Mouse (Mus musculus): ENCODE data around the gene Rpl36. TPM values are rescaled to one million over a fixed set of nuclear protein-coding genes. Genes with fewer than 3 reads are reported as not detected.
"Not testable (repeated sequence)": the region's sequence is repeated elsewhere in the genome, so short reads cannot be mapped to it uniquely, and the experiment has no call there.

Gene Rpl36
- polyA plus RNA-seq, 2 experiments from 2014 or later: 4,432 to 4,869 TPM

- peak; percentile 84 for ATAC-seq
Measured at GRCm38 (mm10) chr17:56609452-56610171, 3.6 kb upstream of the Rpl36 start, which contains the start of gene 2410015M20Rik. TSS of gene 2410015M20Rik (minus strand) at chr17:56609771.

- ATAC-seq: no peak
Measured at GRCm38 (mm10) chr17:56611323-56611722, 1.9 kb upstream of the Rpl36 start.

- no peak for ATAC-seq
Measured at GRCm38 (mm10) chr17:56611861-56612564, 1.2 kb upstream of the Rpl36 start.

- ATAC-seq: not testable (repeated sequence)
Measured at GRCm38 (mm10) chr17:56612565-56612939, 664 bp upstream of the Rpl36 start.

- not testable (repeated sequence) for ATAC-seq
Measured at GRCm38 (mm10) chr17:56613893-56614292, 677 bp downstream of the Rpl36 start.

- ATAC-seq: no peak
Measured at GRCm38 (mm10) chr17:56614391-56615135, 1.3 kb downstream of the Rpl36 start.

- ATAC-seq: no peak
Measured at GRCm38 (mm10) chr17:56615136-56615784, 2.0 kb downstream of the Rpl36 start.

- ATAC-seq: no peak
Measured at GRCm38 (mm10) chr17:56615792-56616191, 2.6 kb downstream of the Rpl36 start.

- no peak for ATAC-seq
Measured at GRCm38 (mm10) chr17:56616725-56617124, 3.5 kb downstream of the Rpl36 start.

- no peak for ATAC-seq
Measured at GRCm38 (mm10) chr17:56617628-56618027, 4.4 kb downstream of the Rpl36 start.

- ATAC-seq: no peak
Measured at GRCm38 (mm10) chr17:56625495-56625894, 12.3 kb downstream of the Rpl36 start.

GRCm38 (mm10) chr17:56626260-56626659 lies 13.0 kb downstream of the Rpl36 start:
- ATAC-seq: peak; percentile 6

- ATAC-seq: peak; percentile 94
Measured at GRCm38 (mm10) chr17:56626754-56627470, 13.7 kb downstream of the Rpl36 start, which contains the start of gene Lonp1. TSS of gene Lonp1 (minus strand) at chr17:56626887.

GRCm38 (mm10) chr17:56627530-56628277 lies 14.5 kb downstream of the Rpl36 start, which contains the start of gene Catsperd:
TSS of gene Catsperd (plus strand) at chr17:56628143.
- no peak for ATAC-seq

GRCm38 (mm10) chr17:56629800-56630781 lies 16.9 kb downstream of the Rpl36 start:
- ATAC-seq: not testable (repeated sequence)

GRCm38 (mm10) chr17:56631807-56632206 lies 18.6 kb downstream of the Rpl36 start:
- no peak for ATAC-seq

- ATAC-seq: no peak
Measured at GRCm38 (mm10) chr17:56634023-56634422, 20.8 kb downstream of the Rpl36 start.

GRCm38 (mm10) chr17:56643237-56643636 lies 30.0 kb downstream of the Rpl36 start:
- ATAC-seq: no peak

GRCm38 (mm10) chr17:56647546-56647945 lies 34.3 kb downstream of the Rpl36 start:
- no peak for ATAC-seq

GRCm38 (mm10) chr17:56651801-56652200 lies 38.6 kb downstream of the Rpl36 start:
- ATAC-seq: no peak

Data from activated CD4-positive, CD25-positive, alpha-beta regulatory T cell, adult 4 months (primary cell).